Mouse (Mus musculus) layer of hippocampus, adult 2 months (tissue): ENCODE results near the gene Arrdc5. TPM values are rescaled to one million over a fixed set of nuclear protein-coding genes. Genes with fewer than 3 reads are reported as not detected.

ENCODE experiments used
- DNase-seq, 2 experiments: peaks; one replicate each; pipeline ENCODE4 v3.0.0; 2022; ENCODE audit warnings: low spot score in 2 of 2
- H3K27ac ChIP-seq: fragments of 200-600 bp; 2 replicates; pipeline ENCODE4 v1.8.1; 2022
- H3K4me3 ChIP-seq: fragments of 200-600 bp; 2 replicates; pipeline ENCODE4 v1.8.1; 2022; ENCODE audit warnings: mild to moderate bottlenecking
- CTCF ChIP-seq: fragments of 200-600 bp; conservative IDR thresholded peaks from 2 replicates; pipeline ENCODE4 v1.8.1; 2022; ENCODE audit warnings: antibody characterized with exemption, mild to moderate bottlenecking, moderate library complexity
- total RNA-seq, 2 experiments: library from RNA; stranded (reverse); gene quantifications; 2 replicates each; pipeline ENCODE4 v1.2.3; 2021

Gene Arrdc5
- total RNA-seq, 2 experiments from 2014 or later, result not detected

- Histone ChIP-seq H3K4me3 (peak overlapping the region; percentile 67), H3K27ac (peak overlapping the region; percentile 92)
- DNase-seq, result peak; percentile 99
- TF ChIP-seq CTCF, result peak; percentile 84
These were observed 44.2 kb downstream of the Arrdc5 start for GRCm38 (mm10) chr17:56255863-56256238.

GRCm38 (mm10) chr17:56255429-56255828, 44.7 kb downstream of the Arrdc5 start:
- Histone ChIP-seq H3K27ac (peak overlapping the region; percentile 82), H3K4me3 (peak overlapping the region; percentile 21; the same call in 1 of the 2 replicates)
- TF ChIP-seq CTCF, result no peak
- peak; percentile 63 for DNase-seq

GRCm38 (mm10) chr17:56254695-56255094, 45.4 kb downstream of the Arrdc5 start:
- Histone ChIP-seq H3K27ac (peak overlapping the region; percentile 82), H3K4me3 (no peak overlapping the region)
- no peak for DNase-seq
- TF ChIP-seq CTCF, result no peak

- H3K27ac ChIP-seq, result peak overlapping the region; percentile 95
- peak; percentile 68 to 79 for DNase-seq
- H3K4me3 ChIP-seq, result peak overlapping the region; percentile 31; the same call in 1 of the 2 replicates
- peak; percentile 78 for TF ChIP-seq CTCF
These were observed 48.8 kb downstream of the Arrdc5 start for GRCm38 (mm10) chr17:56251136-56251829.

- Histone ChIP-seq H3K4me3 (no peak overlapping the region), H3K27ac (no peak overlapping the region)
- no peak for TF ChIP-seq CTCF
- no peak for DNase-seq
These were observed 54.5 kb downstream of the Arrdc5 start for GRCm38 (mm10) chr17:56245608-56246007.

Other genes with a start within 250 kb of the Arrdc5 start
- 10 to 100 TPM; 82.9 to 89.3 TPM for gene Ubxn6, start 225.3 kb downstream of the Arrdc5 start, total RNA-seq
- gene Hdgfl2, start 220.7 kb downstream of the Arrdc5 start, total RNA-seq, result 100 to 1,000 TPM; 122 to 135 TPM
- gene Plin4, start 190.5 kb downstream of the Arrdc5 start, total RNA-seq, result 10 to 100 TPM in 1 of 2 experiments, 1 to 10 TPM in 1; 7.5 to 10.1 TPM
- under 1 TPM; 0.54 to 0.76 TPM for gene Plin5, start 182.7 kb downstream of the Arrdc5 start, total RNA-seq
- 1 to 10 TPM in 1 of 2 experiments, under 1 TPM in 1; 0.77 to 1.6 TPM for gene Lrg1, start 178.3 kb downstream of the Arrdc5 start, total RNA-seq
- gene Sema6b, start 159.9 kb downstream of the Arrdc5 start, total RNA-seq, result 100 to 1,000 TPM; 125 to 133 TPM
- 1 to 10 TPM; 5.4 to 7.0 TPM for gene Tnfaip8l1, start 137.8 kb downstream of the Arrdc5 start, total RNA-seq
- 10 to 100 TPM; 40.6 to 41.1 TPM for gene Mydgf, start 116.4 kb downstream of the Arrdc5 start, total RNA-seq
- 10 to 100 TPM; 65.3 to 66.1 TPM for gene Dpp9, start 81.4 kb downstream of the Arrdc5 start, total RNA-seq
- gene Fem1a, start 43.5 kb downstream of the Arrdc5 start, total RNA-seq, result 10 to 100 TPM; 36.4 to 37.1 TPM
- 1 to 10 TPM; 6.1 to 7.1 TPM for gene Ticam1, start 23.5 kb downstream of the Arrdc5 start, total RNA-seq
- gene Plin3, start 7.4 kb downstream of the Arrdc5 start, total RNA-seq, result 10 to 100 TPM; 16.8 to 17.2 TPM
- gene Uhrf1, start 3.0 kb upstream of the Arrdc5 start, total RNA-seq, result 1 to 10 TPM; 1.7 to 2.1 TPM
- 10 to 100 TPM; 87.8 to 96.3 TPM for gene Kdm4b, start 25.8 kb upstream of the Arrdc5 start, total RNA-seq
- gene Ptprs, start 176.2 kb upstream of the Arrdc5 start, total RNA-seq, result 100 to 1,000 TPM; 666 to 670 TPM
- not detected for gene Znrf4, start 212.1 kb upstream of the Arrdc5 start, total RNA-seq